Mouse (Mus musculus): ENCODE measurements around the gene Zfp740.

DNA sequence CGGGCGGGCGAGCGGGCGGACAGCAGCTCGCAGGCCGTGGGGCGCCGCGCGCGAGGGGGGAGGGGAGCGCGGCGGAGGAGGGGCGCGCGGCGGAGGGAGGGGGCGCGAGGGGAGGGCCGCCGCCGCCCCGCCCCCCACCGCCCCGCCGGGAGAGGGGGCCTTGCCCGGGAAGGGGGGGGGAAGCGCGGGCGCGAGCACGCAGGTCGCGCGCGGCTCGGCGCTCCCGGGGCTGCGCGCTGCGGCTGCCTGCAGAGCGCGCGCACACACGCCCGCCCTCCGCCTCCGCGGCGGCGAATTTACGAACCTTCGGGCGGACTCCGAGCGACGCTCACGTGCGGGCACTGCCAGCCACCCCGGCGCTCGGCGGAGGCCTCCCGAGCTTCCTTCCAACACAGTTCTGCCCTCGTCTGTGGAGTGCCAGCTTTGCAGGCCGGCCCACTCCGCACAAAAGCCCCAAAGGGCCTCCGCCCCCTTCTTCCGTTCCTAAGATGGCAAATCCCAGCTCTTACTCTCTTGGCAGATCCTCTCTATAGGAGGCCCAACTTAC, 859 bp downstream of the Zfp740 start:
- TF ChIP-seq CTCF (IDR thresholded peaks at IDR 0.05; ENCODE audit: insufficient read depth, low read depth, low read length) = no peak
- no peak; the same call in 1 of the 2 replicates for TF ChIP-seq POLR2A (IDR thresholded peaks at IDR 0.05; ENCODE audit: insufficient read depth, low read depth, low read length)

Data from olfactory bulb, adult 2 months (tissue).